Mouse (Mus musculus) bone marrow macrophage, adult 2 months (primary cell): ENCODE results near the gene Fgfbp3. TPM values are rescaled to one million over a fixed set of nuclear protein-coding genes. Genes with fewer than 3 reads are reported as not detected.
"Not testable (repeated sequence)": the region's sequence is repeated elsewhere in the genome, so short reads cannot be mapped to it uniquely, and the experiment has no call there.

ENCODE experiments used
- H3K27ac ChIP-seq: 2 replicates; pipeline ENCODE4 v1.5.1; 2012; ENCODE audit warnings: low read depth, low read length; ENCODE audit not compliant: insufficient read depth
- H3K4me1 ChIP-seq: 2 replicates; pipeline ENCODE4 v1.6.1; 2012; ENCODE audit warnings: low read length; ENCODE audit not compliant: control insufficient read depth, insufficient read depth
- H3K4me3 ChIP-seq: 2 replicates; pipeline ENCODE4 v1.5.1; 2012; ENCODE audit warnings: mild to moderate bottlenecking, low read length, moderate library complexity; ENCODE audit not compliant: insufficient read depth
- CTCF ChIP-seq: IDR thresholded peaks from 2 replicates; pipeline ENCODE4 v1.5.1; 2012; ENCODE audit warnings: low read depth, mild to moderate bottlenecking, low read length, moderate library complexity
- POLR2A ChIP-seq: IDR thresholded peaks from 2 replicates; pipeline ENCODE4 v1.6.1; 2012; ENCODE audit warnings: mild to moderate bottlenecking, low read depth, low read length, borderline replicate concordance
- polyA plus RNA-seq: library from polyadenylated mRNA; stranded (reverse); fragments of >200 nt; gene quantifications from 2 replicates; pipeline ENCODE4 v1.2.4, GENCODE M21; 2012; ENCODE audit not compliant: missing spikeins, insufficient read depth, insufficient read length

Fgfbp3 gene
- polyA plus RNA-seq, 1 experiment: 2.1 TPM

- Histone ChIP-seq H3K27ac (no peak overlapping the region), H3K4me3 (no peak overlapping the region)
- TF ChIP-seq CTCF (no peak), POLR2A (no peak)
These were observed 33.1 kb downstream of the Fgfbp3 start for GRCm38 (mm10) chr19:36886316-36886715.

DNA sequence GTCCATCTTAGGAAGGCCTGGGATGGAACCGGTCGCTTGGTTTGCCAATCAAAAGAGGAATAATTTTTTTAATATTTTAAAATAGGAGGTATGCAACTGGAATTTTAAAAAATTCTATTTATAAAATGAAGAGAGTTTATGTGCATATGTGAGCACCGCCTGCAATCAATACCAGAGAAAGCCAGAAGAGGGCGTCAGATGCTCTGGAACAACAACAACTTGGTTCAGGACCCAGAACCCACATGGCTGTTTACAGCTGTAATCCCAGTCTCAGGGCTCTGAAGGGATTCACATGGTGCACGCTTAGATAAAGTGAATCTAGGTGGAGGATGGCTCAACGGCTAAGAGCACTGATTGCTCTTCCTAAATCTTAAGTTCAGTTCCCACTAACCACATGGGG is 36.3 kb downstream of the Fgfbp3 start:
- H3K4me1 ChIP-seq: no peaks in the 10 kb centered on the region
- TF ChIP-seq CTCF (no peak), POLR2A (no peak)
- no peak overlapping the region for H3K4me3 ChIP-seq
- no peak overlapping the region for H3K27ac ChIP-seq

More at GRCm38 (mm10) chr19:36886316-36886715, 33.1 kb downstream of the Fgfbp3 start:
- no peaks in the 10 kb centered on the region for H3K4me1 ChIP-seq

GRCm38 (mm10) chr19:36878743-36879495 is 40.5 kb downstream of the Fgfbp3 start:
- no peaks in the 10 kb centered on the region for H3K4me1 ChIP-seq
- no peak for TF ChIP-seq POLR2A
- TF ChIP-seq CTCF: no peak
- no peak overlapping the region for H3K4me3 ChIP-seq
- no peak overlapping the region for H3K27ac ChIP-seq

- H3K4me3 ChIP-seq: no peak overlapping the region
- no peaks in the 10 kb centered on the region for H3K4me1 ChIP-seq
- TF ChIP-seq CTCF (no peak), POLR2A (no peak)
- H3K27ac ChIP-seq: no peak overlapping the region
These were observed 42.1 kb downstream of the Fgfbp3 start for GRCm38 (mm10) chr19:36877329-36877728.

DNA sequence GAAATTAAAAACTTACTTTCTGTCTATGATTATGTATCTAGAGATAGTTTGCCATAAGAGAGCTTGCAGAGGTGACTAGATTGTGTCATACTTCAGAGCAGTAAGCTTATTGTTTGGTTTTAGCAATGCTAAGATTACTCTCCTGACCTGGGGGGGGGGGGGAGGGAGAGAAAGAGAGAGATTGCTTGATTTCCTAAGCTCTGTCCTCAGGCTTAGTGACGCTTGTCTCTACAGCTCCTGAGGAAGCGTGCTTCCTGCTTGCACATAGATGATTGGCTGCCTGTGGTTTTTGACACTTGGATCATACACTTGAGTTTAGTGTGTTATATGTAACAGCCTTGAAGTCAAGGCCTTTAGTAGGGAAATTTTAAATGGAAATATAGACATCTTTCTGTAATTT is 44.8 kb downstream of the Fgfbp3 start:
- H3K27ac ChIP-seq: no peak overlapping the region
- H3K4me3 ChIP-seq: no peak overlapping the region
- no peak for TF ChIP-seq CTCF
- H3K4me1 ChIP-seq: no peaks in the 10 kb centered on the region

DNA sequence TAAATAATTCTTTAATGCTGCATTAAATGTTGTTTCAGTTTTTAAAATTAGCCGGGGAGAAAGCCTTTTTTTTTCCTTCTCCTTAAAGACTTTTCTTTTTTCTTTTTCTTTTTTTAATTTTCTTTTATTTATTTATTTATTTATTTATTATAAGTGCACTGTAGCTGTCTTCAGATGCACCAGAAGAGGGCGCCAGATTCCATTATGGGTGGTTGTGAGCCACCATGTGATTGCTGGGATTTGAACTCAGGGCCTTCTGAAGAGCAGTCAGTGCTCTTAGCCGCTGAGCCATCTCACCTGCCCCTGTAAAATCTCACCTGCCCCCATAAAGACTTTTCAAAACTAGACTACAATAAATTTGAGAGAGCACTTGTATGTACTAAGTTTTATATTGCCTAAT is 50.7 kb downstream of the Fgfbp3 start:
- not testable (repeated sequence) for H3K4me1 ChIP-seq, H3K27ac ChIP-seq, H3K4me3 ChIP-seq

Other genes with a start within 250 kb of the Fgfbp3 start
- gene Ppp1r3c, start 183.0 kb downstream of the Fgfbp3 start, polyA plus RNA-seq: not detected in 2 replicates
- 38.4 and 46.8 TPM in 2 replicates for gene Tnks2, start 85.4 kb downstream of the Fgfbp3 start, polyA plus RNA-seq
- 23.0 and 25.4 TPM in 2 replicates for gene Btaf1, start 6.5 kb upstream of the Fgfbp3 start, polyA plus RNA-seq